Mouse (Mus musculus) kidney, adult 2 months (tissue): ENCODE measurements around the gene Tinagl1.

Experiments used
- CTCF ChIP-seq: fragments of 200-500 bp; conservative IDR thresholded peaks from 2 replicates; pipeline ENCODE4 v1.5.1; 2011; ENCODE audit warnings: low read depth, mild to moderate bottlenecking, control low read depth, low read length, moderate library complexity, mixed read lengths; ENCODE audit not compliant: insufficient read depth, insufficient read length
- POLR2A ChIP-seq: fragments of 200-500 bp; IDR thresholded peaks from one replicate; pipeline ENCODE4 v1.6.1; 2011; ENCODE audit warnings: low read depth, low read length, control low read depth

- TF ChIP-seq POLR2A (no peak), CTCF (no peak)
These were observed 49.0 kb downstream of the Tinagl1 start for GRCm38 (mm10) chr4:130125935-130126334.
